Mouse (Mus musculus) CH12.LX (cell line): ENCODE measurements around the gene Supt7l.

Source experiments
- CTCF ChIP-seq, 2 experiments: IDR thresholded peaks in 1 of 2; conservative IDR thresholded peaks in 1 of 2; 2 replicates each; pipeline ENCODE4 v1.5.1; 2011 to 2012; ENCODE audit warnings: low read depth in 2 of 2, low read length in 2 of 2, improper control_type of control experiment in 1 of 2, inconsistent platforms in 1 of 2, mild to moderate bottlenecking in 1 of 2, moderate library complexity in 1 of 2
- GABPA ChIP-seq: IDR thresholded peaks from 2 replicates; pipeline ENCODE4 v1.6.1; 2012; ENCODE audit warnings: low read depth, low read length, improper control_type of control experiment, inconsistent platforms; ENCODE audit not compliant: insufficient replicate concordance
- POLR2A ChIP-seq: IDR thresholded peaks from 2 replicates; pipeline ENCODE4 v1.6.1; 2011; ENCODE audit warnings: low read depth, mild to moderate bottlenecking, improper control_type of control experiment, low read length
- TCF12 ChIP-seq: IDR thresholded peaks from 2 replicates; pipeline ENCODE4 v1.6.1; 2014; ENCODE audit warnings: low read depth, mild to moderate bottlenecking, inconsistent platforms, low read length, improper control_type of control experiment

DNA sequence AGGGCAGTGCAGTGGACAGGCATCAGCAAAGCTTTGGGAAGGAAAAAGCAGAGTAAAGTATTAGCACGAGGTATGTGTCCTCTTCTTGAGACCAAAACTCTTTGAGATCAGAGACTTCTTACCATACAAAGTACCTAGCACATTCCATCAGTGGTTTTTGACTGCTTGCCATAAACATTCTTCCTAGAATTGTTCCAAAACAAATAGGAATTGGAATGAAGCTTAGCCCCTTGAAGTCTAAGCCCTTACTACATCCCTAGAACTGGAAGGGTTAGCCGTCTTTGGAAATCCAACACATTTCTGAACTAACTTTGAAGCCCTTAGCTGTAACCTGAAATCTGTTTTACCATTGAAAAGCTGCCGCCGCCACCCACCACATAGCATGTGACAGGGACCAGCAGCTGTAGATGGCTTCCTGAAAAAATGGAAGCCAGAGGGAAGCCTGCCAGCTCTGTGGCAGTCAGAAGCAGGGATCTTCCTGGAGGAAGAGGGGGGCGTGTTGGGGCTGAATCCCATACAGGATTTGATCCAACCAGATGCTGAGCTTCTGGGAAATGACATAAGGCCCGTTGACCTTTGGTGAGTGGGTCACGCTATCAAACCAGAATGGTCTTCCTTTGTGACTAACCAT lies 34.5 kb upstream of the Supt7l start:
- no peak for TF ChIP-seq CTCF (conservative IDR thresholded peaks at IDR 0.05 in 1 of 2, IDR thresholded peaks at IDR 0.05 in 1 of 2; ENCODE audit: low read depth in 2 of 2, low read length in 2 of 2)
- no peak for TF ChIP-seq POLR2A
- no peak for TF ChIP-seq TCF12
- TF ChIP-seq GABPA, result no peak
